Mouse (Mus musculus) lung, embryonic 14.5 days (tissue): ENCODE measurements at regions not wholly inside any gene's neighbourhood (a gene's known extent, or its start where the extent isn't known, plus 50 kb on each side); places are given as distances from the start of the nearest gene placed in this dataset.

ENCODE experiments used
- ATAC-seq: fragments of 200-750 bp; cut with Nextera tagmentation; 2 replicates; pipeline ENCODE4 v1.8.0; 2017; ENCODE audit warnings: mild to moderate bottlenecking, moderate TSS enrichment, moderate library complexity; ENCODE audit not compliant: insufficient read depth
- DNase-seq: peaks from one replicate; pipeline ENCODE4 v3.0.0-alpha.2; 2015
- H3K27ac ChIP-seq: fragments of 300-500 bp; sonication (generic); 2 replicates; pipeline ENCODE4 v1.5.1; 2014; ENCODE audit warnings: low read depth, mild to moderate bottlenecking, moderate library complexity
- H3K27me3 ChIP-seq: fragments of 300-500 bp; sonication (generic); 2 replicates; pipeline ENCODE4 v1.6.1; 2014; ENCODE audit warnings: low read length, control low read depth; ENCODE audit not compliant: insufficient read depth
- H3K36me3 ChIP-seq: fragments of 300-500 bp; sonication (generic); 2 replicates; pipeline ENCODE4 v1.6.1; 2014; ENCODE audit warnings: control low read depth; ENCODE audit not compliant: insufficient read depth
- H3K4me1 ChIP-seq: fragments of 300-500 bp; sonication (generic); 2 replicates; pipeline ENCODE4 v1.6.1; 2014; ENCODE audit warnings: antibody characterized with exemption, control low read depth; ENCODE audit not compliant: insufficient read depth
- H3K4me2 ChIP-seq: fragments of 300-500 bp; sonication (generic); 2 replicates; pipeline ENCODE4 v1.6.1; 2014; ENCODE audit warnings: mild to moderate bottlenecking
- H3K4me3 ChIP-seq: fragments of 300-500 bp; sonication (generic); 2 replicates; pipeline ENCODE4 v1.5.1; 2014; ENCODE audit warnings: low read depth, low read length
- H3K9ac ChIP-seq: fragments of 300-500 bp; sonication (generic); 2 replicates; pipeline ENCODE4 v1.6.1; 2014
- H3K9me3 ChIP-seq: fragments of 300-500 bp; sonication (generic); 2 replicates; pipeline ENCODE4 v1.6.1; 2016; ENCODE audit warnings: low read depth, low read length, control low read depth
- CTCF ChIP-seq: IDR thresholded peaks from 2 replicates; pipeline ENCODE4 v1.5.1; 2016; ENCODE audit warnings: antibody characterized with exemption, low read depth
- WGBS: fragments of 180-500 bp; shearing (Covaris S2); extraction: QIAGEN DNeasy Blood & Tissue Kit; methylation state at CpG from one replicate; pipeline ENCODE4 v1.1.7; 2014; 5-methylcytosine and 5-hydroxymethylcytosine counted together

DNA sequence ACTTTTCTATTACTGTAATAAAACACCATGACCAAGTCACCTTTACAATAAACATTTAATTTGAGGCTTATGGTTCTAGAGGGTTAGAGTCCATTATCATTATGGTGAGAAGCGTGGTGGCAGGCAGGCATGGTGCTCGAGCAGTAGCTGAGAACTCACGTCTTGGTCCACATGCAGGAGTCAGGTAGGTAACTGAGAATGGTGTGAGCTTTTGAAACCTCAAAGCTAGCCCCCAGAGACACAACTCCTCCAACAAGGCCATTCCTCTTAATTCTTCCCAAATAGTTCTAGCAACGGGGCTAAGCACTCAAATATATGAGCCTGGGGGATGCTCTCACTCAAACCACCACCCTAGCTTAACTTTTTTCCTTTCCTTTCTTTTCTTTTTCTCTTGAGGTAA lies 73.6 kb upstream of the Gnaq start:
- Histone ChIP-seq H3K4me3 (no peak overlapping the region), H3K4me2 (no peak overlapping the region), H3K9ac (no peak overlapping the region), H3K27me3 (no peaks in the 10 kb centered on the region), H3K36me3 (no peaks in the 10 kb centered on the region), H3K27ac (no peak overlapping the region), H3K9me3 (no peaks in the 10 kb centered on the region), H3K4me1 (no peaks in the 10 kb centered on the region; the same call in 1 of the 2 replicates)
- no peak for ATAC-seq
- no peak for TF ChIP-seq CTCF
- 88% methylated on average over 4 of the region's 4 CpGs for WGBS
- DNase-seq = no peak

DNA sequence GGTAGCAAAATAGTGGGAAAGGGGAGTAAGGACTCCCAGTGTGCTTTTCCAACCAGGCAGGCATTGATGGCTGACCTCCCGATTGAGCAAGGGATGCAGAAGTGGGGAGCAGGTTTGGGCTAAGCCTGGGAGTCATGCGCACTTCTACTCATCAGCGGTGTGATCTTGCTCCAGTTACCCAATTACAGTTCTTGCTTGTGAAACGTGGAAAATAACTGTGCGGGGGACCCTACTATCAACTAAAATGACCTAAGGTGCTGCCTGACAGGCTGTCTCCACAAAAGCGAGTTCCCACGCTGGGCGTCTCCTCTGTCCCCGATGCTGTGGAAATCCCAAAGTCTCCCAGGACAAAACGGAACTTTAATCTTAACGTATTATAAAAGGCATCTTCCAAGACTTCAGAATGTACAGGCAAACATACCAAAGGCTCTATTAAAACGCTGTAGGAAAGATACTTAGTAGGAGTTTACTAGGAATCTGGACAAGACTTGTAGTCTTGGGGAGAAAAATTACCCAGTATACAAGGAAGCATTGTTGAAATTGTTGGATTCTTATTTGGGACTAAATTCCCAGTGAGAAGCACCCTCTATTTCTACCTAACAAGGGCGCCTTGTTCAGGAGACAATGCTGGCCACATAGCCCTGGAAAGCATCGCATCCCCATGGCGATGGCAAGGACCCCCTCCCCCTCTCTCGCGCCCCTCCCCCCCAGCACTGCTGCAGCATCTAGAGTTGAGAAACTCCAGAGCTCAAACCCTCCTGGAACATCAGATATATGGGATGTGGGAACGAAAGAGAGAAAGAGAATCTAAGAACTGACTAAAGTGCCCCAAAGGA lies 65.6 kb upstream of the Cep78 start:
- no peak overlapping the region for H3K27ac ChIP-seq

DNA sequence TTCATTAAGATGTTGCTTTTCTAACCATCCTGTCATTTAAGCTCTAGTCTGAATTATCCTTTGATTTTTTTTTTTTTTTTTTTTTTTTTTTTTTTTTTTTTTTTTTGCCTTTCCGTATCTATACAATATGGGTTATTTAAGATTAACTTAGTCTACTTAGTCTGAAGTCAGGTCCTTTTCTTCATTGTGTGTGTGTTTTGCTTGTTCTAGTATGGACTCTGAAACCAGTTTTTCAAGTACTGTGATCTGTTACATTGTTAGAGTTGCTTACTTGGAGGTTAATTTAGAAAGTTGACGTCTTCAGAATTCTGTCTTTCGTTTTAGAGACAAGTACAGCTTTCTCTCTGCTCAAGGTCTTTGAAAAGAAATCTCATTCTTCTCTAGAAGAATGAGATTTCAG lies 64.9 kb upstream of the Cep78 start:
- H3K27me3 ChIP-seq = no peaks in the 10 kb centered on the region
- 38% methylated on average over 3 of the region's 3 CpGs for WGBS
- H3K36me3 ChIP-seq = no peaks in the 10 kb centered on the region
- TF ChIP-seq CTCF = no peak
- H3K9ac ChIP-seq = no peak overlapping the region; the same call in 1 of the 2 replicates
- no peaks in the 10 kb centered on the region for H3K4me1 ChIP-seq
- no peak overlapping the region for H3K27ac ChIP-seq
- ATAC-seq (no peak), DNase-seq (peak; percentile 22)
- no peaks in the 10 kb centered on the region for H3K9me3 ChIP-seq
- H3K4me2 ChIP-seq = peak overlapping the region; percentile 64
- H3K4me3 ChIP-seq = peak overlapping the region; percentile 34; the same call in 1 of the 2 replicates

More for the DNA sequence above, 65.6 kb upstream of the Cep78 start:
- Histone ChIP-seq H3K9me3 (no peaks in the 10 kb centered on the region), H3K36me3 (no peaks in the 10 kb centered on the region), H3K4me3 (peak overlapping the region; percentile 34), H3K27me3 (no peaks in the 10 kb centered on the region), H3K4me2 (peak overlapping the region; percentile 64), H3K4me1 (no peaks in the 10 kb centered on the region), H3K9ac (peak overlapping the region; percentile 31; the same call in 1 of the 2 replicates)
- peak; percentile 34 for DNase-seq
- TF ChIP-seq CTCF = no peak
- ATAC-seq = 0 out of 2 replicates have a peak, but pooled peaks have one; percentile 17
- 20% methylated on average over 18 of the region's 18 CpGs for whole genome bisulfite sequencing

DNA sequence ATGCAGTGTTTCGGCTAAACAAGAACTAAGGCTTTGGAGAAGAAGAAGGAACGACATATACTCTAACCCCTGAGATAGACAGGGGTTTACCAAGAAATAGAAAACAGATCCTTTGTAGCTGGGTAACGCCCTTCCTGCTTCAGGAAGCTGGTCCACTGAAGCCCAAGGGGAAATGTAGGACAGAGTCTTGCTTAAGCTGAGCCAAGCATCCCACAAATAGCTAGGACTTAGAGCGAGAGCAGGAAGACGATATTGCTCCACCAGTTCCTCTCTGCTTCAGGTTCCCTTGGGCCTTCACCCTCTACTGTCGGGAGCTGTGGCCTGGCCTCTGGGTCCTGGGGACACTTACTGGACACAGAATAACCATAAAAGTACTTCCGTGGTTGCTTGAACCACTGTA lies 62.2 kb upstream of the Cep78 start:
- Histone ChIP-seq H3K36me3 (no peaks in the 10 kb centered on the region), H3K4me2 (no peak overlapping the region), H3K27ac (no peak overlapping the region), H3K4me1 (no peaks in the 10 kb centered on the region), H3K9ac (no peak overlapping the region), H3K9me3 (no peaks in the 10 kb centered on the region), H3K27me3 (no peaks in the 10 kb centered on the region), H3K4me3 (no peak overlapping the region)
- ATAC-seq = no peak
- 69% methylated on average over 7 of the region's 7 CpGs for WGBS
- no peak for TF ChIP-seq CTCF
- peak; percentile 27 for DNase-seq

DNA sequence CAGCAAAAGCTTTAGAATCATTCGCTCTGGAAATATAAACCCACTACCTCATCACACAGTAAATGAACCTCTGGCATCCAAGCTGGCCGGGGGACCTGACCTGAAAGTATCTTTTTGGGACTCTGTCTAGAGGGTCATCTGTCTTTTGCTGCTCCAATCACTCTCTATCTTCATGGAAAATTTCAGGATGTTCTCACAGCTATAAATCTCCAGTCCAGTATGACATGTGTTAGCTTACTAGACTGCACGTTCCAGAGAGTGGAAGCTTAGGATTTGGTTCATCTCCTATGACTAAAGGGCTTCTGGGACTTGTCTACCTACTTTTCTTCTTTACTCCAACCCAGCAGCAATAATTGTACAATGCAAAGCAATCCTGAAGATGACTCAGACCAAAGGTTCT lies 60.5 kb upstream of the Cep78 start:
- WGBS = 47% methylated on average over 3 of the region's 3 CpGs
- H3K27me3 ChIP-seq = no peaks in the 10 kb centered on the region
- no peak for ATAC-seq
- no peak for TF ChIP-seq CTCF
- H3K9me3 ChIP-seq = no peaks in the 10 kb centered on the region
- H3K4me2 ChIP-seq = no peak overlapping the region
- no peak overlapping the region for H3K9ac ChIP-seq
- no peaks in the 10 kb centered on the region for H3K36me3 ChIP-seq
- H3K27ac ChIP-seq = no peak overlapping the region
- no peaks in the 10 kb centered on the region for H3K4me1 ChIP-seq
- DNase-seq = no peak
- no peak overlapping the region for H3K4me3 ChIP-seq

DNA sequence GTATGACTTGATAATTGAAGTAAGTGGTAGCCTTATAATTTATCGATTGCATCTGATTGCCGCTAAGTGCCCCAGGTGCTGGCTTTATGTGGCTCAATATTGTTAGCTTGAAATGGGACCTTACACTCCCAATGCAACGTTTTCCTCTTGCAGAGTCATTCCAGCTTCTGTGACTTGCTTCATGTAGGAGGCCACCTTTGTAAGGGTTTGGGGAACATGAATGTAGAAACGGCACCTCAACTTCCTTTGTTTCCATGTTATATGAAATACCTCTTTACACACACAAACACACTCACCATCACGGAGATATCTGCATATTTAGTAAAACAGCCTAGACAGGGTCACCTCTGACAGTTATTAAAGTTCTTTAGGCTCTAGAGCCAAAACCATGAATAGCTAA lies 59.4 kb upstream of the Cep78 start:
- 83% methylated on average over 5 of the region's 5 CpGs for WGBS

DNA sequence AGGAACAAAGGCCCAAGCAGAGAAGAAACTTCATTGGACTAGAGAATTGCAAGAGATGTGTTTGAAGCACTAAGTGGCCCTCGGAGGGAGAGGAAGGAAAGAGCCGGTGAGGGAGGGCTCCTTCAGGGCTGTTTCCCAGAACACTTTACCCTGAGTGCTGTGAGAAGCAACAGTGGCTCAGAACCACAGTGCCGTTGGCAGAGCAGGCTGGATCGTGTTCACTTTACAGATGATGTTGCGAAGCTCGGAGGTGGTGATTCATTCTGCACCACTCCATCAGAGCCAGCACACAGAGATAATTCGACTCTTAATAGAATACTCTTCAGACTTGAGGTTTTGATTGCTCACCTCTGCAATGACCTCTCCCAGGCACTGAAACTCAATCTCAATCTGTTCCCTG lies 58.2 kb upstream of the Cep78 start:
- Histone ChIP-seq H3K9ac (no peak overlapping the region), H3K27ac (no peak overlapping the region), H3K36me3 (no peaks in the 10 kb centered on the region), H3K4me2 (no peak overlapping the region), H3K4me1 (no peaks in the 10 kb centered on the region), H3K27me3 (no peaks in the 10 kb centered on the region), H3K4me3 (no peak overlapping the region), H3K9me3 (no peaks in the 10 kb centered on the region)
- no peak for TF ChIP-seq CTCF
- WGBS = 74% methylated on average over 7 of the region's 7 CpGs
- ATAC-seq = no peak
- no peak for DNase-seq

More for the DNA sequence above, 59.4 kb upstream of the Cep78 start:
- H3K9ac ChIP-seq = no peak overlapping the region
- H3K36me3 ChIP-seq = no peaks in the 10 kb centered on the region
- no peak for TF ChIP-seq CTCF
- no peaks in the 10 kb centered on the region for H3K27me3 ChIP-seq
- no peaks in the 10 kb centered on the region for H3K9me3 ChIP-seq
- no peak overlapping the region for H3K4me3 ChIP-seq
- H3K4me2 ChIP-seq = no peak overlapping the region
- no peaks in the 10 kb centered on the region for H3K4me1 ChIP-seq
- no peak overlapping the region for H3K27ac ChIP-seq
- ATAC-seq = no peak
- DNase-seq = no peak
